Mouse (Mus musculus) lung, postnatal 36 days (tissue): ENCODE measurements around the gene Svs5.
"Not testable (repeated sequence)": the region's sequence is repeated elsewhere in the genome, so short reads cannot be mapped to it uniquely, and the experiment has no call there.

ENCODE experiments used
- DNase-seq: peaks from one replicate; pipeline ENCODE4 v3.0.0; 2022; ENCODE audit warnings: mixed read lengths

Gene Svs5

GRCm38 (mm10) chr2:164332440-164332839 lies at the start of gene Svs5:
TSS of gene Svs5 (plus strand) at chr2:164332740.
- DNase-seq, result not testable (repeated sequence)

GRCm38 (mm10) chr2:164288968-164289367 lies 43.6 kb upstream of the Svs5 start, which contains the start of gene Svs3a:
TSS of gene Svs3a (plus strand) at chr2:164289268.
- not testable (repeated sequence) for DNase-seq

GRCm38 (mm10) chr2:164312599-164312998 lies 19.9 kb upstream of the Svs5 start:
- DNase-seq, result no peak

GRCm38 (mm10) chr2:164315460-164315859 lies 17.1 kb upstream of the Svs5 start:
- not testable (repeated sequence) for DNase-seq

GRCm38 (mm10) chr2:164316451-164316850 lies 16.1 kb upstream of the Svs5 start, which contains the start of gene Svs6:
TSS of gene Svs6 (plus strand) at chr2:164316751.
- not testable (repeated sequence) for DNase-seq

- no peak for DNase-seq
These were observed 11.6 kb upstream of the Svs5 start for GRCm38 (mm10) chr2:164320983-164321382.

- not testable (repeated sequence) for DNase-seq
These were observed 11.2 kb downstream of the Svs5 start for GRCm38 (mm10) chr2:164343732-164344131.

- not testable (repeated sequence) for DNase-seq
These were observed 15.2 kb downstream of the Svs5 start for GRCm38 (mm10) chr2:164347697-164348096.

GRCm38 (mm10) chr2:164348980-164349379 lies 16.4 kb downstream of the Svs5 start:
- peak; percentile 50 for DNase-seq

- DNase-seq, result no peak
These were observed 20.2 kb downstream of the Svs5 start for GRCm38 (mm10) chr2:164352697-164353096.

GRCm38 (mm10) chr2:164353356-164353755 lies 20.8 kb downstream of the Svs5 start:
- DNase-seq, result no peak

GRCm38 (mm10) chr2:164356177-164356967 lies 23.8 kb downstream of the Svs5 start:
- DNase-seq, result peak; percentile 64

- DNase-seq, result peak; percentile 45
These were observed 25.8 kb downstream of the Svs5 start for GRCm38 (mm10) chr2:164358373-164358772.

- DNase-seq, result no peak
These were observed 26.5 kb downstream of the Svs5 start for GRCm38 (mm10) chr2:164359031-164359430.

GRCm38 (mm10) chr2:164359668-164360067 lies 27.1 kb downstream of the Svs5 start:
- DNase-seq, result peak; percentile 30

- peak; percentile 30 for DNase-seq
These were observed 28.6 kb downstream of the Svs5 start for GRCm38 (mm10) chr2:164360974-164361657.

- DNase-seq, result no peak
These were observed 34.4 kb downstream of the Svs5 start for GRCm38 (mm10) chr2:164366947-164367346.

GRCm38 (mm10) chr2:164368620-164369105 lies 36.1 kb downstream of the Svs5 start:
- no peak for DNase-seq

- no peak for DNase-seq
These were observed 38.8 kb downstream of the Svs5 start for GRCm38 (mm10) chr2:164371371-164371770.

GRCm38 (mm10) chr2:164372408-164373053 lies 40.0 kb downstream of the Svs5 start:
- DNase-seq, result peak; percentile 40

- DNase-seq, result peak; percentile 59
These were observed 40.6 kb downstream of the Svs5 start for GRCm38 (mm10) chr2:164373187-164373586.

- DNase-seq, result no peak
These were observed 45.2 kb downstream of the Svs5 start for GRCm38 (mm10) chr2:164377478-164378426.
